Mouse (Mus musculus): ENCODE data around the gene Ccdc105. TPM values are rescaled to one million over a fixed set of nuclear protein-coding genes. Genes with fewer than 3 reads are reported as not detected.

Ccdc105 gene
- 0.10 and 0.21 TPM in 2 replicates for polyA plus RNA-seq (2014; fragmentation: Nextera tagmentation; extraction: Ambion mirVana)

DNA sequence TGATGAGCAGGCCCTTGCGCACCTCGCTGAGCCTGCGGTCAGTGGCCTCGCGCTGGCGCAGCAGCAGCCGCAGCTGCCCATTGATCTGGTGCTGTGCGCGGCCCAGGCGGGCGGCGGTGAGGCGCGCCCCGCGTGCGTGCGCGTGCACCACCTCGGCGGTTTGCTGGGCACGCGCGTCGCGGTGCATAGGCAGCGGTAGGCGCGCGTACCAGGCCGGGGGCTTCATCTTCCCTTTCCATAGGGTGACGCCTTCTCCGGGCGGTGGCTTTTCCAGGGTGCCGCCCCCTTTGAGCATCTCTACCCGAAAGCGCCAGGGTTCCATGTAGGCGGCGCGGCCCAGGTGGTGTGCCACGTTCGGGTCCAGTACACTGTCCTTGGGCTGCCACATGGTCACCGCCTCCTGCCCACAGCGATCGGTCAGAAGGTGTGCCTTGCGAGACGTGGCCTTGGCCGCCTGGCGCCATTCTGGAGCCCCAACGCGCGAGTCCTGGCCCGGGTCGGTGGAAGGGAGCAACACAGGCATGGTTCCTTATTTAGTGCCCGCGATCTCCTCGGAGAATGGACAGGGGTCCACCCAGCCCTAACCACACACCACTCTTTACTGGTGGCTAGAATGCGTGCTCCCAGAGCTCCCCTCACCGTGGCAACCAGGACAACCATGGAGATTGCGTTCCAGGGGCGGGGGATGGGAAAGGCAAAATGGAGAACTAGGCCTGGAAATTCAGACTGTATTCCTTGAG, at the start of gene Ccdc105:
Ccdc105 (minus strand) TSS at position 614 of the 740 bp plus-strand sequence.
- H3K4me3 ChIP-seq (ENCODE audit: low read depth, low read length): peak within 1 kb of the TSS; percentile 47
- H3K9me3 ChIP-seq (ENCODE audit: control insufficient read depth, low read length): no peaks in the 10 kb centered on the region
- peak within 1 kb of the TSS; percentile 78 for H3K4me2 ChIP-seq
- H3K27ac ChIP-seq (ENCODE audit: low read depth, low read length): no peak within 1 kb of the TSS; the same call in 1 of the 2 replicates
- peaks cover 4% of the 10 kb centered on the region for H3K4me1 ChIP-seq (ENCODE audit: control insufficient read depth, insufficient read depth, low read length)
- ATAC-seq (ENCODE audit: low FRiP score) (peak; percentile 94), DNase-seq (ENCODE audit: low spot score, missing footprints) (peak; percentile 98)
- no peaks in the 10 kb centered on the region for H3K27me3 ChIP-seq (ENCODE audit: control insufficient read depth, insufficient read depth, low read length)
- H3K9ac ChIP-seq (ENCODE audit: low read length): peak within 1 kb of the TSS; percentile 75
- H3K36me3 ChIP-seq (ENCODE audit: control insufficient read depth, insufficient read depth, low read length): no peaks in the 10 kb centered on the region
- WGBS: under 1% methylated on average over 59 of the region's 61 CpGs

DNA sequence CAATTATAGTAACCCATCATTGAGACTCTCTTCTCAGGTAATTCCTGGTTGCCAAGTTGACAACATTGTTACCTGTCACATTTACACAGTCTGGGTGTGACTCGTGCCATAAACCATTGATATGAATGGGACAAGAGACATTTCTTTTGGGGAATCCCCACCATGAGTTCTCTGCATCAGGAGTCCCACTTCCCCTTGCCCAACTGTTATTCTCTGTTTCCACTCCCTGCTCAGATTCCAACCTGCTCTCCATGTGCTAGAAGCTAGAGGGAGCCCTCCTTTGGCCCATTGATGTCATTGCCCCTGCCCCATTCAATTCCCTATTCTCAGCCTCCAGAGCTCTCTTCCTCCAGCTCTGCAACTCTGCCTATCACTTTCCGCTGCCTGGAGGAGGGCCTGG, 48.6 kb upstream of the Ccdc105 start:
- Histone ChIP-seq H3K27me3 (ENCODE audit: control insufficient read depth, insufficient read depth, low read length) (no peaks in the 10 kb centered on the region), H3K36me3 (ENCODE audit: control insufficient read depth, insufficient read depth, low read length) (no peaks in the 10 kb centered on the region), H3K4me3 (ENCODE audit: low read depth, low read length) (no peak overlapping the region), H3K27ac (ENCODE audit: low read depth, low read length) (no peak overlapping the region), H3K9me3 (ENCODE audit: control insufficient read depth, low read length) (no peaks in the 10 kb centered on the region), H3K9ac (ENCODE audit: low read length) (no peak overlapping the region), H3K4me2 (no peak overlapping the region), H3K4me1 (ENCODE audit: control insufficient read depth, insufficient read depth, low read length) (no peaks in the 10 kb centered on the region)
- 83% methylated on average over 2 of the region's 2 CpGs for WGBS
- DNase-seq (ENCODE audit: low spot score, missing footprints) (no peak), ATAC-seq (ENCODE audit: low FRiP score) (no peak)

- Histone ChIP-seq H3K36me3 (ENCODE audit: control insufficient read depth, insufficient read depth, low read length) (no peaks in the 10 kb centered on the region), H3K27ac (ENCODE audit: low read depth, low read length) (no peak overlapping the region), H3K9ac (ENCODE audit: low read length) (no peak overlapping the region), H3K9me3 (ENCODE audit: control insufficient read depth, low read length) (no peaks in the 10 kb centered on the region), H3K4me1 (ENCODE audit: control insufficient read depth, insufficient read depth, low read length) (0 out of 2 replicates have a peak, but pooled peaks cover 2% of the 10 kb centered on the region), H3K27me3 (ENCODE audit: control insufficient read depth, insufficient read depth, low read length) (no peaks in the 10 kb centered on the region), H3K4me3 (ENCODE audit: low read depth, low read length) (no peak overlapping the region), H3K4me2 (no peak overlapping the region)
- DNase-seq (ENCODE audit: low spot score, missing footprints): no peak
- ATAC-seq (ENCODE audit: low FRiP score): no peak
- 54% methylated on average over 1 of the region's 1 CpGs for WGBS
Measured at GRCm38 (mm10) chr10:78790561-78790960, 37.7 kb upstream of the Ccdc105 start.

- ATAC-seq (ENCODE audit: low FRiP score) (peak; percentile 95), DNase-seq (ENCODE audit: low spot score, missing footprints) (peak; percentile 94)
- no peaks in the 10 kb centered on the region for H3K27me3 ChIP-seq (ENCODE audit: control insufficient read depth, insufficient read depth, low read length)
- H3K9ac ChIP-seq (ENCODE audit: low read length): peak overlapping the region; percentile 61
- no peaks in the 10 kb centered on the region for H3K9me3 ChIP-seq (ENCODE audit: control insufficient read depth, low read length)
- H3K36me3 ChIP-seq (ENCODE audit: control insufficient read depth, insufficient read depth, low read length): no peaks in the 10 kb centered on the region
- H3K27ac ChIP-seq (ENCODE audit: low read depth, low read length): no peak overlapping the region
- H3K4me2 ChIP-seq: peak overlapping the region; percentile 46
- H3K4me3 ChIP-seq (ENCODE audit: low read depth, low read length): peak overlapping the region; percentile 34
- 0 out of 2 replicates have a peak, but pooled peaks cover 2% of the 10 kb centered on the region for H3K4me1 ChIP-seq (ENCODE audit: control insufficient read depth, insufficient read depth, low read length)
- WGBS: 7% methylated on average over 22 of the region's 22 CpGs
Measured at GRCm38 (mm10) chr10:78787566-78788087, 34.8 kb upstream of the Ccdc105 start.

DNA sequence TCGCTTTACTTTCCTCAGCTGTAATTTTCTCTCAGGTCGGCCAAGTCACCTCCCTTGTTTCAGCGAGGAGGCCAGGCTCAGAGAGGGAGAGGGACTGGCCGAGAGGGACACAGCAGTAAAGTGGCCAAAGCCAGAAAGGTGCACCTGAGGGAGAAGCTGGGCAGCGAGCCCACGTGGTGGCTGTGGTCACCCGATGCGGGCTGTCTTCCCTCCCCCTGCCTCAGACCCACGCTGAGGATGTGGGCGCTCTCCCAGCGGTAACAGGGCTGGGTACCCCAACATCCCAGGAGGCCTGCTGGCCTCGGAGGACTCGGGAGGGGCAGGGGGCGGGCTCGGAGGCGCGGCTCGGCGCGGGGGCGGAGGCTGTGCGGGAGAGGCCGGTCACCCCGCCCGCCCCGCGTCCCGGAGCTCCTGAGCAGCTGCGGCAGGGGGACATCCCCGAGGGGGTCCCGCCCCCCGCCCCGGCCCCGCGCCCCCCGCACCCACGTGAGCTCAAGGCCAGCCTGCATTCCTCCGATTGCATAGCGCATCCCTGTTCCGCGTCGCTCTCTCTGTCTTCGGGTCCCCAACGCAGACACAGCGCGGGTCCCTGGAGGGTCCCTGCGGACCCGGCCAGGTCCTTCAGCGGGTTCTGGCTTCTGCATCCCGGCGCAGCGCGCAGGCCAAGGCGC, 27.3 kb upstream of the Ccdc105 start, which contains the start of gene Slc1a6:
Slc1a6 (plus strand) TSS at position 516 of the 671 bp plus-strand sequence.
- DNase-seq (ENCODE audit: low spot score, missing footprints): no peak

DNA sequence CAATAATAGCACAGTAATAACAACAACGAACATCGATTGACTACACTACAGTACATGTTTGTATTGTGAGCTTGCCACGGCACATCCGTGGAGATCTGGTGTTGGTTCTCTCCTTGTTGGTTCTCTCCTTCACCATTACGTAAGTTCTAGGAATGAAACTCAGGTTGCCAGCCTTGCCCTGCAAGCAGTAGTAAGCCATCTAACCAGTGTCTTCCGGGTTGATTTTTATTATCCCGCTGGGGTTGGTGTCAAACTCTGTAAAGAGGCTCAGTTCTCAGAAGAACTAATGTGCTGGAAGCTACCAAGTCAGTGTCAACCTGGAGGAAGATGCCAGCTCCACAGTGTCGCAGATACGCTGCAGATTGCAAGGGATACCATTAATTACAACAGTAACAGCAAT, 26.7 kb upstream of the Ccdc105 start:
- H3K4me3 ChIP-seq (ENCODE audit: low read depth, low read length): peak overlapping the region; percentile 54
- peaks cover 2% of the 10 kb centered on the region; the same call in 1 of the 2 replicates for H3K27me3 ChIP-seq (ENCODE audit: control insufficient read depth, insufficient read depth, low read length)
- no peaks in the 10 kb centered on the region for H3K9me3 ChIP-seq (ENCODE audit: control insufficient read depth, low read length)
- DNase-seq (ENCODE audit: low spot score, missing footprints) (peak; percentile 75), ATAC-seq (ENCODE audit: low FRiP score) (no peak)
- H3K4me1 ChIP-seq (ENCODE audit: control insufficient read depth, insufficient read depth, low read length): peaks cover 3% of the 10 kb centered on the region
- no peaks in the 10 kb centered on the region for H3K36me3 ChIP-seq (ENCODE audit: control insufficient read depth, insufficient read depth, low read length)
- H3K4me2 ChIP-seq: peak overlapping the region; percentile 94
- WGBS: 65% methylated on average over 9 of the region's 9 CpGs
- no peak overlapping the region; the same call in 1 of the 2 replicates for H3K9ac ChIP-seq (ENCODE audit: low read length)
- no peak overlapping the region for H3K27ac ChIP-seq (ENCODE audit: low read depth, low read length)

More for the DNA sequence above, 27.3 kb upstream of the Ccdc105 start, which contains the start of gene Slc1a6:
- WGBS: under 1% methylated on average over 36 of the region's 54 CpGs
- Histone ChIP-seq H3K4me3 (ENCODE audit: low read depth, low read length) (peak within 1 kb of the TSS; percentile 54), H3K9me3 (ENCODE audit: control insufficient read depth, low read length) (no peaks in the 10 kb centered on the region), H3K27me3 (ENCODE audit: control insufficient read depth, insufficient read depth, low read length) (peaks cover 2% of the 10 kb centered on the region; the same call in 1 of the 2 replicates), H3K36me3 (ENCODE audit: control insufficient read depth, insufficient read depth, low read length) (no peaks in the 10 kb centered on the region), H3K9ac (ENCODE audit: low read length) (peak within 1 kb of the TSS; percentile 73), H3K27ac (ENCODE audit: low read depth, low read length) (no peak within 1 kb of the TSS), H3K4me2 (peak within 1 kb of the TSS; percentile 94), H3K4me1 (ENCODE audit: control insufficient read depth, insufficient read depth, low read length) (peaks cover 3% of the 10 kb centered on the region)
- ATAC-seq (ENCODE audit: low FRiP score): peak; percentile 78

DNA sequence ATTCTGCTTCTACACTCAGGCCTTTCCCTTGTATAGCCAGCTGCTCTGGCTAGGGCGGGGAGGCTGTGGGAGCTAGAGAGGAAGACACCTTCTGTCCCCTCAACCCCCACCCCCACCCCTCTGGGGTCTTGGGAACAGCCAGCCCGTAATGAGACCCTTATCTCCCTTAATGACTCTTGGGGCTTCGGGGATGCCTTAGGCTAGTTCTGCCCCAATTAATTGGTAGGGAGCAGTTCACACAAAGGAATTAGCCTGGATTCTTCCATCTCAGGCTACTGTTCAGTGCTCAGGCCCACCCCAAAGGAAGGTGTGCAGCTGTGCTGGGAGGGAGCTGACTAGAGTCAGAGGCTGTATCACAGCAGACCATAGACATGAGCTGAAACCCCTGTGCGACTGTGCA, 23.0 kb upstream of the Ccdc105 start:
- peaks cover under 1% of the 10 kb centered on the region; the same call in 1 of the 2 replicates for H3K27me3 ChIP-seq (ENCODE audit: control insufficient read depth, insufficient read depth, low read length)
- no peak overlapping the region for H3K4me3 ChIP-seq (ENCODE audit: low read depth, low read length)
- peaks cover 3% of the 10 kb centered on the region for H3K4me1 ChIP-seq (ENCODE audit: control insufficient read depth, insufficient read depth, low read length)
- no peak overlapping the region for H3K27ac ChIP-seq (ENCODE audit: low read depth, low read length)
- 63% methylated on average over 4 of the region's 4 CpGs for WGBS
- no peak overlapping the region for H3K9ac ChIP-seq (ENCODE audit: low read length)
- H3K36me3 ChIP-seq (ENCODE audit: control insufficient read depth, insufficient read depth, low read length): no peaks in the 10 kb centered on the region
- no peak for DNase-seq (ENCODE audit: low spot score, missing footprints)
- H3K4me2 ChIP-seq: no peak overlapping the region
- no peaks in the 10 kb centered on the region for H3K9me3 ChIP-seq (ENCODE audit: control insufficient read depth, low read length)
- peak; percentile 57 for ATAC-seq (ENCODE audit: low FRiP score)

DNA sequence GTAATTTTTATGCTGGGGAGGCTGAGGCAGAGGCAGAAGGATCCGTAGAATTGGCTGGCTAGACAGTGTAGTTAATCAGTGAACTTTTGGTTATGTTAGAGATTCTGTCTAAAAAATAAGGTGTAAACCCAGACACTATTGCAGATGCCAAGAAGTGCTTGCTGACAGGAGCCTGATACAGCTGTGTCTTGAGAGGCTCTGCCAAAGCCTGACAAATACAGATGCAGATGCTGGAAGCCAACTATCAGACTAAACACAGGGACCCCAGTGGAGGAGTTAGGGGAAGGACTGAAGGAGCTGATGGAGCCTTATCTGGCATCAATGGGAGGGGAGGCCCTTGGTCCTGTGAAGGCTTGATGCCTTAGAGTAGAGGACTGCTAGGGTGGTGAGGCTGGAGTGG, 12.7 kb upstream of the Ccdc105 start:
- Histone ChIP-seq H3K9ac (ENCODE audit: low read length) (no peak overlapping the region), H3K4me1 (ENCODE audit: control insufficient read depth, insufficient read depth, low read length) (no peaks in the 10 kb centered on the region), H3K36me3 (ENCODE audit: control insufficient read depth, insufficient read depth, low read length) (no peaks in the 10 kb centered on the region), H3K4me2 (no peak overlapping the region), H3K27ac (ENCODE audit: low read depth, low read length) (no peak overlapping the region), H3K27me3 (ENCODE audit: control insufficient read depth, insufficient read depth, low read length) (no peaks in the 10 kb centered on the region), H3K9me3 (ENCODE audit: control insufficient read depth, low read length) (no peaks in the 10 kb centered on the region), H3K4me3 (ENCODE audit: low read depth, low read length) (no peak overlapping the region)
- WGBS: 84% methylated on average over 1 of the region's 1 CpGs
- DNase-seq (ENCODE audit: low spot score, missing footprints) (no peak), ATAC-seq (ENCODE audit: low FRiP score) (no peak)

GRCm38 (mm10) chr10:78756021-78756420, 3.2 kb upstream of the Ccdc105 start:
- H3K9me3 ChIP-seq (ENCODE audit: control insufficient read depth, low read length): no peaks in the 10 kb centered on the region
- no peak overlapping the region for H3K9ac ChIP-seq (ENCODE audit: low read length)
- no peak overlapping the region for H3K4me2 ChIP-seq
- peaks cover 4% of the 10 kb centered on the region; the same call in 1 of the 2 replicates for H3K4me1 ChIP-seq (ENCODE audit: control insufficient read depth, insufficient read depth, low read length)
- DNase-seq (ENCODE audit: low spot score, missing footprints): peak; percentile 96
- no peak for ATAC-seq (ENCODE audit: low FRiP score)
- WGBS: 38% methylated on average over 6 of the region's 6 CpGs
- H3K27ac ChIP-seq (ENCODE audit: low read depth, low read length): no peak overlapping the region
- H3K27me3 ChIP-seq (ENCODE audit: control insufficient read depth, insufficient read depth, low read length): no peaks in the 10 kb centered on the region
- no peak overlapping the region for H3K4me3 ChIP-seq (ENCODE audit: low read depth, low read length)
- H3K36me3 ChIP-seq (ENCODE audit: control insufficient read depth, insufficient read depth, low read length): no peaks in the 10 kb centered on the region
